Mouse (Mus musculus): ENCODE results near the gene 2510002D24Rik.
A peak's percentile ranks its signal among the peaks of the same experiment; 100 is the strongest.
"Not testable (repeated sequence)": the region's sequence is repeated elsewhere in the genome, so short reads cannot be mapped to it uniquely, and the experiment has no call there.

2510002D24Rik gene

GRCm38 (mm10) chr16:18858551-18858950 lies 22.2 kb downstream of the 2510002D24Rik start:
- DNase-seq, result peak; percentile 67

GRCm38 (mm10) chr16:18860186-18860585 lies 23.8 kb downstream of the 2510002D24Rik start:
- no peak for DNase-seq

GRCm38 (mm10) chr16:18870495-18870894 lies 34.1 kb downstream of the 2510002D24Rik start:
- DNase-seq, result not testable (repeated sequence)

- no peak for DNase-seq
These were observed 39.7 kb downstream of the 2510002D24Rik start for GRCm38 (mm10) chr16:18876091-18876441.

- peak; percentile 97 for DNase-seq
These were observed 40.3 kb downstream of the 2510002D24Rik start, which contains the start of the genes Mrpl40 and Hira for GRCm38 (mm10) chr16:18876442-18877308. TSS of gene Mrpl40 (minus strand) at chr16:18876862. TSS of gene Hira (plus strand) at chr16:18877037.

- peak; percentile 71 for DNase-seq
These were observed 41.2 kb downstream of the 2510002D24Rik start for GRCm38 (mm10) chr16:18877386-18878090.

- peak; percentile 6 for DNase-seq
These were observed 41.8 kb downstream of the 2510002D24Rik start for GRCm38 (mm10) chr16:18878091-18878720.

- no peak for DNase-seq
These were observed 47.7 kb downstream of the 2510002D24Rik start for GRCm38 (mm10) chr16:18884044-18884443.
